Mouse (Mus musculus) hindbrain, embryonic 14.5 days (tissue): ENCODE measurements around the gene Unk. TPM values are rescaled to one million over a fixed set of nuclear protein-coding genes. Genes with fewer than 3 reads are reported as not detected.

Experiments used
- ATAC-seq: fragments of 200-750 bp; cut with Nextera tagmentation; 2 replicates; pipeline ENCODE4 v1.8.0; 2017; ENCODE audit warnings: moderate number of reproducible peaks, mild to moderate bottlenecking, moderate TSS enrichment, moderate library complexity; ENCODE audit not compliant: low FRiP score
- DNase-seq: peaks from one replicate; pipeline ENCODE4 v3.0.0-alpha.2; 2015; ENCODE audit warnings: low spot score
- H3K27ac ChIP-seq: fragments of 300-500 bp; sonication (generic); 2 replicates; pipeline ENCODE4 v1.5.1; 2014; ENCODE audit warnings: mild to moderate bottlenecking, moderate library complexity
- H3K27me3 ChIP-seq: fragments of 300-500 bp; sonication (generic); 2 replicates; pipeline ENCODE4 v1.6.1; 2014; ENCODE audit warnings: mild to moderate bottlenecking, low read length, mixed read lengths; ENCODE audit not compliant: control insufficient read depth, insufficient read depth
- H3K36me3 ChIP-seq: fragments of 300-500 bp; sonication (generic); replicated peaks from 2 replicates; pipeline ENCODE4 v1.6.1; 2014; ENCODE audit not compliant: control insufficient read depth, insufficient read depth
- H3K4me1 ChIP-seq: fragments of 300-500 bp; sonication (generic); replicated peaks from 2 replicates; pipeline ENCODE4 v1.6.1; 2014; ENCODE audit warnings: antibody characterized with exemption, low read length, mixed read lengths; ENCODE audit not compliant: control insufficient read depth, insufficient read depth
- H3K4me2 ChIP-seq: fragments of 300-500 bp; sonication (generic); replicated peaks from 2 replicates; pipeline ENCODE4 v1.6.1; 2014; ENCODE audit warnings: mild to moderate bottlenecking, moderate library complexity
- H3K4me3 ChIP-seq: fragments of 300-500 bp; sonication (generic); replicated peaks from 2 replicates; pipeline ENCODE4 v1.5.1; 2014; ENCODE audit warnings: mild to moderate bottlenecking, low read length
- H3K9ac ChIP-seq: fragments of 300-500 bp; sonication (generic); 2 replicates; pipeline ENCODE4 v1.6.1; 2014
- H3K9me3 ChIP-seq: fragments of 300-500 bp; sonication (generic); 2 replicates; pipeline ENCODE4 v1.6.1; 2016; ENCODE audit warnings: low read length; ENCODE audit not compliant: control insufficient read depth
- WGBS: fragments of 180-500 bp; shearing (Covaris S2); extraction: QIAGEN DNeasy Blood & Tissue Kit; methylation state at CpG from one replicate; pipeline ENCODE4 v1.1.7; 2014; 5-methylcytosine and 5-hydroxymethylcytosine counted together
- polyA plus RNA-seq: library from polyadenylated mRNA; unstranded; fragments of >200 nt; fragmentation: Nextera tagmentation; extraction: Ambion mirVana; gene quantifications from 2 replicates; pipeline ENCODE4 v1.2.1, GENCODE M21; 2014

Unk gene
- polyA plus RNA-seq, 1 experiment from 2014 or later: 29.3 TPM

- no peaks in the 10 kb centered on the region for H3K9me3 ChIP-seq
- 6% methylated on average over 16 of the region's 16 CpGs for WGBS
- H3K27ac ChIP-seq: 0 out of 2 replicates have a peak overlapping the region, but pooled peaks have one; percentile 51
- no peaks in the 10 kb centered on the region for H3K27me3 ChIP-seq
- peaks cover 4% of the 10 kb centered on the region; the same call in 1 of the 2 replicates for H3K4me1 ChIP-seq
- ATAC-seq: peak; percentile 41; the same call in 1 of the 2 replicates
- H3K36me3 ChIP-seq: peaks cover 42% of the 10 kb centered on the region
- no peak for DNase-seq
- H3K4me3 ChIP-seq: peak overlapping the region; percentile 22
- peak overlapping the region; percentile 54 for H3K9ac ChIP-seq
- H3K4me2 ChIP-seq: peak overlapping the region; percentile 54
Observed at GRCm38 (mm10) chr11:116078221-116078620, 48.1 kb downstream of the Unk start.

- no peaks in the 10 kb centered on the region for H3K9me3 ChIP-seq
- ATAC-seq (no peak), DNase-seq (no peak)
- H3K27me3 ChIP-seq: no peaks in the 10 kb centered on the region
- H3K9ac ChIP-seq: no peak overlapping the region
- peaks cover 4% of the 10 kb centered on the region; the same call in 1 of the 2 replicates for H3K4me1 ChIP-seq
- H3K4me2 ChIP-seq: no peak overlapping the region
- H3K4me3 ChIP-seq: no peak overlapping the region
- H3K36me3 ChIP-seq: peaks cover 48% of the 10 kb centered on the region
- H3K27ac ChIP-seq: no peak overlapping the region
- WGBS: 21% methylated on average over 10 of the region's 10 CpGs
Observed at GRCm38 (mm10) chr11:116078676-116079320, 48.7 kb downstream of the Unk start.

- ATAC-seq (no peak), DNase-seq (no peak)
- Histone ChIP-seq H3K4me1 (peaks cover 4% of the 10 kb centered on the region; the same call in 1 of the 2 replicates), H3K27ac (no peak overlapping the region), H3K9ac (no peak overlapping the region), H3K9me3 (no peaks in the 10 kb centered on the region), H3K27me3 (no peaks in the 10 kb centered on the region), H3K4me2 (no peak overlapping the region), H3K4me3 (no peak overlapping the region), H3K36me3 (peaks cover 50% of the 10 kb centered on the region)
- WGBS: 70% methylated on average over 10 of the region's 10 CpGs
Observed at GRCm38 (mm10) chr11:116079511-116079910, 49.4 kb downstream of the Unk start.

DNA sequence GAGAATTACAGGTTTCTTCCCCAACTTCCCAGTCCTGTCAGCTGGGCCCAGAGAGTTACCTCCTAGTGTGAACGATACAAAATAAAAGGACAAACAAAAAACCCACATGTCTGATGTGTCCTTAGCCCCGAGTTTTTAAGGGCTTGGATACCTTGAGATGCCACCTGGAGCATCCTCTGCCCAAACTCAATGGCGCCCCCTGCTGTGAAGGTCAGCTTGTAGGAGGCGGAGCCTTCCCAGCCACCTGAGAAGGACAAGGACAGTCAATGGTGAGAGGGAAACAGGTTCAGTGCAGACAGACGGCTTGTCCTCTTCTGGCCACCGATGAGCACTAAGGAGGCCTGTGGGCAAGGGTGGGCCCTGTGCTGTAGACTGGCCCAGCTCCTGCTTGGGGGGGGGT, 51.0 kb downstream of the Unk start:
- no peak overlapping the region for H3K4me2 ChIP-seq
- H3K4me3 ChIP-seq: no peak overlapping the region
- ATAC-seq (no peak), DNase-seq (no peak)
- no peak overlapping the region for H3K9ac ChIP-seq
- WGBS: 74% methylated on average over 6 of the region's 6 CpGs
- no peak overlapping the region for H3K27ac ChIP-seq
- no peaks in the 10 kb centered on the region for H3K27me3 ChIP-seq
- no peaks in the 10 kb centered on the region for H3K9me3 ChIP-seq
- peaks cover 50% of the 10 kb centered on the region for H3K36me3 ChIP-seq
- H3K4me1 ChIP-seq: peaks cover 9% of the 10 kb centered on the region; the same call in 1 of the 2 replicates

DNA sequence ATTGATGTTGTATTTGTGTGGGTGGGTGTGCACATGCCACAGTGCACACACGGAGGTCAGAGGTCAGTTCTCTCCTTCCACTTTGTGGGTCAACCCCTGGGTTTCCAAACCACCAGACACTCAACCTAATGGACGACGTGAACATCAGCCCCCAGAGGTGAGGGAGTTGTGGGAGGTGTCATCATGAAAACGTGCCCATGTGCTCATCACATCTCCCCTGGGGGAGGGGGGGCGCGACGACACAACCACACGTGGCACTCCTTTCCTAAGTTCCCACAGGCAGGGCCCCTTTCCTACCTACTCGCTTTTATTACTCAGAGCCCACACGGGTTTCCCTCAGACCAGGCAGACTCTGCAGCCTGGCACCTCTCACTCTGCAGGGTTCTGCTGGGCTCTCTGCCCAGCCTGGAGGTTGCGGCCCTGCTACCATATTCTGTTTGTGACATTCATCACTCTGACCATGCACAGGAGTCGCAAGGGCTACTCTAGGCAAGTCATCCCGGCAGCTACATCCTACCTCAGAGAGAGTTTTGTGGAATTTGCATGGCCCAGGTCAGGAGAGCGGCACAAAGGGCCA, 53.1 kb downstream of the Unk start:
- Histone ChIP-seq H3K9ac (no peak overlapping the region), H3K9me3 (no peaks in the 10 kb centered on the region), H3K4me3 (no peak overlapping the region), H3K4me1 (peaks cover 13% of the 10 kb centered on the region; the same call in 1 of the 2 replicates), H3K36me3 (peaks cover 50% of the 10 kb centered on the region), H3K27ac (no peak overlapping the region), H3K4me2 (no peak overlapping the region), H3K27me3 (no peaks in the 10 kb centered on the region)
- WGBS: 92% methylated on average over 14 of the region's 14 CpGs
- ATAC-seq (no peak), DNase-seq (no peak)

GRCm38 (mm10) chr11:116084166-116084565, 54.0 kb downstream of the Unk start:
- no peak for ATAC-seq
- Histone ChIP-seq H3K9ac (no peak overlapping the region), H3K9me3 (no peaks in the 10 kb centered on the region), H3K4me3 (no peak overlapping the region), H3K27ac (no peak overlapping the region), H3K4me1 (0 out of 2 replicates have a peak, but pooled peaks cover 12% of the 10 kb centered on the region), H3K36me3 (peaks cover 46% of the 10 kb centered on the region), H3K27me3 (no peaks in the 10 kb centered on the region), H3K4me2 (no peak overlapping the region)
- DNase-seq: no peak
- 94% methylated on average over 6 of the region's 6 CpGs for whole genome bisulfite sequencing

DNA sequence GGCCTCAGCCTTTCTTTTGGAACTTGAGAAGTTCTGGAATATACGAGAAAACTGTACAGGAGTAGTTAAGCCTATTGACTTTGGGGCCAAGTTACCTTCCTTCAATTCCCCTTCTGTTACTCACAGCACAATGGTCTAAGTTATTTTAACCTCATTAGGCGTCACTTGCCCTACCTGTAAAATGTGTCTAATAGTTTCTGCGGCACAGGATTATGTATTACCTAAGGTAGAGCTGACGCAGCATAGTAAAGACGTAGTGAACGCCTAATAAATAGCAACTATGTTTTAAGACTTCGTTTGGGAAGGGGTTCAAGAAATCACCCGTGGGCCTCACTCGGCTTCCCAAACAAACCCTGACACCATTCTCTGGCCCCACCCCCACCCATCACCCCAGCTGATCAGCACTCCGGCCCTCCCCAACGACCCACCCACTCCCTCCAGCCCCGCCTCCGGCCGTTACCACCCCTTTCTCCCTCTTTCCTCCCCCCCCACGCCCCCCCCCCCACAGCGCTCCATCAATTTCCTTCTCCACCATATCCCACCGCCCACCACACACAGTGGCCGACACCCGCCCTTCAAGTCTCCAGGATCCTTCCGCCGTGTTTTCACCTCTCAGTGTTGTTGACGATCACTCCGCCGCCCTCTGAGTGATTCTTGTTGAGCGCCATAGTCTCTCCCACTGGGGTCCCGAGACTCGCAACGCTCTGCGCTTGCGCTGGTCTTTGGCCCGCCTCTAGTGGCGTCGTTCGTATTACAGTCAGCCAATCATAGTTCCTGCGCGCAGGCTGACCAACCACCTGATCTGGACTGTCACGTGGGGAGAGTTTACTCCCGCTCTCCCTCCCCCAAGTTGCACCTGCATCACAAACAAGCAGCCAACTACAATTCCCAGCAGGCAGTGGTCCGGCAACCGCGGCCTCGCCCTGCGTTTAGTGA, 56.4 kb downstream of the Unk start, which contains the start of gene Wbp2:
TSS of gene Wbp2 (minus strand) at position 738 of the 936 bp plus-strand sequence.
- H3K4me2 ChIP-seq: peak within 1 kb of the TSS; percentile 58

DNA sequence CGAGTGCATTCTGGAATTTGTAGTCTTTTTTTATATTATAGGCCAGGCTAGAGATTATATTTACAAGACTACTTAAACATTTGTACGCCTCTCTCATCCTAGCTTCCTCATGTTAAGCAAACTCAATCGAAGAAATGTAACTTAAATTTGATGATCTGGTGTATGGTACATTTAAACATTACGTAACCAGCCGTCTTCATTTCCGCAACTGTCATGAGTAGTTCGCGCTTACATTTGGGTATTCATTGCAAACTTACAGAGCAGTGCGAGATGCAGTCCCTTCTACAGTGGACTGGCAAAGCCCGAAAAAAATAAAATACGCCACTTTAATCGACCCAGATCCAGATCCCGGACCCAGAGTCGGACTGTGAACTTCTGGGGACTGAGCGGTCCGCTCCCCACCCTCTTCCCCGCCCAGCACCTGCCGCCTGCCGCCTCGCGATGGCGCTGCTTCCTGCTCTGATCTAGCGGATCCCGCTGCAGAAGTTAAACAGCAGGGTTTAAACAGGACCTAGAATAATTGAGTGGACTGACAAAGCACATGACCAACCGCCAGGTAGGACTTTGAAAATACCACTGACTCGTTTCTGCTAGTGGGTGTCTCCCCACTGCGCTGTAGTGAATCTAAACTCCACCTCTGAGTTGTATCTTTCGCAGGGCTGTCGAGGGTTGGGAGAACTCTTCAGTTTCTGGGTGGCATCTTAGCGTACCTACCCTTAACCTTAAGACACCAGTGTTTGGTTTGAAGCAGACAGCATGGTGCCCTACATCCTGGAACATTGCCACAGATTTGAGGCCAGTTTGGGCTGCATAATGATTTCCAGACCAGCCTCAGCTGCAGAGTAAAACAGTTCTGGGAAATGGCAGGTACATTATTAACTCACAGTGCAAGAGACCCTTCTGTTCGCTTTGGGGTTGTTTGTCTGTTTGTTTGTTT, 57.3 kb downstream of the Unk start:
- WGBS: 3% methylated on average over 31 of the region's 31 CpGs
- Histone ChIP-seq H3K27ac (peak overlapping the region; percentile 76), H3K36me3 (peaks cover 14% of the 10 kb centered on the region), H3K4me2 (peak overlapping the region; percentile 58), H3K4me1 (0 out of 2 replicates have a peak, but pooled peaks cover 12% of the 10 kb centered on the region), H3K27me3 (no peaks in the 10 kb centered on the region), H3K9ac (peak overlapping the region; percentile 49), H3K9me3 (no peaks in the 10 kb centered on the region), H3K4me3 (peak overlapping the region; percentile 46)
- peak; percentile 82 for DNase-seq
- ATAC-seq: peak; percentile 64

More for the DNA sequence above, 56.4 kb downstream of the Unk start, which contains the start of gene Wbp2:
- Histone ChIP-seq H3K27ac (peak within 1 kb of the TSS; percentile 76), H3K4me3 (peak within 1 kb of the TSS; percentile 46), H3K9me3 (no peaks in the 10 kb centered on the region), H3K27me3 (no peaks in the 10 kb centered on the region), H3K4me1 (0 out of 2 replicates have a peak, but pooled peaks cover 12% of the 10 kb centered on the region), H3K9ac (peak within 1 kb of the TSS; percentile 49), H3K36me3 (peaks cover 23% of the 10 kb centered on the region)
- ATAC-seq (peak; percentile 97), DNase-seq (peak; percentile 98)
- 7% methylated on average over 38 of the region's 43 CpGs for WGBS
